Mouse (Mus musculus): ENCODE results near the gene Tbc1d2b. TPM values are rescaled to one million over a fixed set of nuclear protein-coding genes. Genes with fewer than 3 reads are reported as not detected.

The Tbc1d2b gene
- polyA plus RNA-seq, 1 experiment from 2014 or later, result 6.7 TPM

DNA sequence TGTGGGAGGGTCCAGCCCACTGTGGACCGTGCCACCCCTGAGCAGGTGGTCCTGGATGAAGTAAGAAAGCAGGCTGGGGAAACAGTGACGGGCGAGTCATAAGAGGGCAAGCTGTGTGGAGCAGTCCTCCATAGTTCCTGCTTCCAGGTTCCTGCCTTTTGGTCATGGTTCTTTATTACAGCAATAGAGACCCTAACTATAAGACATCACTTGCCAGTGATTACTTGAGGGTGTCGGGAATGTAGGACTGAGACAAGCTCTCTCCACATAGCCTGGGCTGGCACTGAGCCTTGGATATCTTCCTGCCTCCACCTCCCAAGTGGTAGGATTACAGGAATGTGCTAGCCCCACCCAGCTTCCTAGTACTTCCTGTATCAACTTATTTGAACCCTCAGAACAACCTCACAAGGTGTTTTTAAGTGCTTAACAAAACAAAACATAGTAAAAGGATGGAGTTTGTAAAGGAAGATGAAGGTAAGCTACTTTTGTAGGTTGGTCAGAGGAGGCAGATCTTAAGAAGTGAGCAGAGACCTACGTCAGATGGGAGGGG, 1.0 kb upstream of the Tbc1d2b start:
- no peak overlapping the region for H3K4me2 ChIP-seq
- H3K36me3 ChIP-seq (ENCODE audit: control insufficient read depth, insufficient read depth, low read length), result no peaks in the 10 kb centered on the region
- H3K4me1 ChIP-seq (ENCODE audit: control insufficient read depth, insufficient read depth, low read length), result peaks cover 10% of the 10 kb centered on the region; the same call in 1 of the 2 replicates
- H3K9ac ChIP-seq (ENCODE audit: low read depth, low read length), result no peak overlapping the region
- ATAC-seq (replicated peaks; ENCODE audit: insufficient number of reproducible peaks, low FRiP score, low TSS enrichment), result no peak
- WGBS (ENCODE audit: insufficient replicate concordance), result 64% methylated on average over 5 of the region's 5 CpGs
- H3K4me3 ChIP-seq (ENCODE audit: low read depth, low read length), result no peak overlapping the region
- H3K27me3 ChIP-seq (ENCODE audit: control insufficient read depth, insufficient read depth, low read length), result no peaks in the 10 kb centered on the region
- H3K27ac ChIP-seq (ENCODE audit: low read depth, low read length), result no peak overlapping the region
- H3K9me3 ChIP-seq (replicated peaks; ENCODE audit: control insufficient read depth, low read length), result no peaks in the 10 kb centered on the region

DNA sequence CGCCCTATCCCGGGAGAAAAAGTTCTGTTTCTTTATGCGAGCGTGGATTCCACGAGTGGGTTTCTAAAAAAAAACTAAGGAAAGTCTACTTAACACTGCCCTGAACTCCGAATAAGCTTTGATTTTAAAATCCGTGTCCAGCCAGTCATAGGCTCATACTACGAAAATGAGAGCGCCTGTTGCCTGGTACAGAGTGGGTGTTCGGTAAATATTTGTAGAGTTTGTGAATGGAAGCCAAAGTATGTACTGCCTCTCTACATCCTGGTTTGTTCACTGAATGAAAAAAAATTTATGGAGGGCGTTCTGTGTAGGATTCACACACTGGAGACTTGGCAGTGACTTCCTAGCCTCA, 316 bp upstream of the Tbc1d2b start:
- Histone ChIP-seq H3K9ac (ENCODE audit: low read depth, low read length) (peak overlapping the region; percentile 85; the same call in 1 of the 2 replicates), H3K36me3 (ENCODE audit: control insufficient read depth, insufficient read depth, low read length) (no peaks in the 10 kb centered on the region), H3K4me3 (ENCODE audit: low read depth, low read length) (peak overlapping the region; percentile 89), H3K9me3 (replicated peaks; ENCODE audit: control insufficient read depth, low read length) (no peaks in the 10 kb centered on the region), H3K4me1 (ENCODE audit: control insufficient read depth, insufficient read depth, low read length) (peaks cover 13% of the 10 kb centered on the region; the same call in 1 of the 2 replicates), H3K4me2 (peak overlapping the region; percentile 94), H3K27ac (ENCODE audit: low read depth, low read length) (no peak overlapping the region), H3K27me3 (ENCODE audit: control insufficient read depth, insufficient read depth, low read length) (no peaks in the 10 kb centered on the region)
- no peak for ATAC-seq (replicated peaks; ENCODE audit: insufficient number of reproducible peaks, low FRiP score, low TSS enrichment)
- WGBS (ENCODE audit: insufficient replicate concordance), result 17% methylated on average over 11 of the region's 11 CpGs

DNA sequence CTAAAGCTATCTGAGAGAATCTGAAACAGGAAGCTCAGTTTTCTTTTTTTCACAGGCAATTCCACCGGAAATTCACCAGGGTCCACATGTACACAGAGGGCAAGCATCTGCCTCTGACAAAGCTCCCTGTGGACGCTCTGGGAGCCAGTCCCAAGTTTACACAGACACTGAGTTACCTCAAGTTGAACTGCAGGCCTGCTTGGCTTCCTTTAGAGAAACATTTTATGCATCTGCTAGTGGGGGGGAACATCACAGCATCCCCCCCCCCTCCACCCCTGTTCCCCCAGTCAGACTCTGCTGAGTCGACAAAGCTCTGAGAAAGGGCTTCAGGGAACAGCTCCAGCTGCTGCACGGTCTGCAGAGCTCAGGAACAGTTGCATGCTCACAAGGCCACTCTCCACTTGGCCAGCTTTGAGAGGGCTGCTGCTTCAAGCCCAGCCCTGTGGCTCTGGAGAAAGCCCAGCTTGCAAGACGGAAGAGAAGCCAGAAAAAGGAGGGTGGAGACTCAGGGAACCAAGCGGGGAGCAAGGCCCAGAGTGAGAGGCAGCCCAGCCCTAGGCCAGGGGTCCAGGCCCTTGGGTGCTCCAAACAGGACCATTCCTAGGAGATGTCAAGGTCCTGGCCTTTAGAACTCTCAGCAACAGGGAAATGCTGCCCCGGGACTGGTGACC, 1.5 kb downstream of the Tbc1d2b start:
- Histone ChIP-seq H3K9me3 (replicated peaks; ENCODE audit: control insufficient read depth, low read length) (no peaks in the 10 kb centered on the region), H3K27ac (ENCODE audit: low read depth, low read length) (no peak overlapping the region), H3K36me3 (ENCODE audit: control insufficient read depth, insufficient read depth, low read length) (no peaks in the 10 kb centered on the region), H3K27me3 (ENCODE audit: control insufficient read depth, insufficient read depth, low read length) (no peaks in the 10 kb centered on the region), H3K4me1 (ENCODE audit: control insufficient read depth, insufficient read depth, low read length) (peaks cover 13% of the 10 kb centered on the region; the same call in 1 of the 2 replicates), H3K9ac (ENCODE audit: low read depth, low read length) (no peak overlapping the region; the same call in 1 of the 2 replicates), H3K4me2 (peak overlapping the region; percentile 94), H3K4me3 (ENCODE audit: low read depth, low read length) (peak overlapping the region; percentile 89)
- WGBS (ENCODE audit: insufficient replicate concordance), result 23% methylated on average over 7 of the region's 7 CpGs
- peak; percentile 20 for ATAC-seq (replicated peaks; ENCODE audit: insufficient number of reproducible peaks, low FRiP score, low TSS enrichment)

DNA sequence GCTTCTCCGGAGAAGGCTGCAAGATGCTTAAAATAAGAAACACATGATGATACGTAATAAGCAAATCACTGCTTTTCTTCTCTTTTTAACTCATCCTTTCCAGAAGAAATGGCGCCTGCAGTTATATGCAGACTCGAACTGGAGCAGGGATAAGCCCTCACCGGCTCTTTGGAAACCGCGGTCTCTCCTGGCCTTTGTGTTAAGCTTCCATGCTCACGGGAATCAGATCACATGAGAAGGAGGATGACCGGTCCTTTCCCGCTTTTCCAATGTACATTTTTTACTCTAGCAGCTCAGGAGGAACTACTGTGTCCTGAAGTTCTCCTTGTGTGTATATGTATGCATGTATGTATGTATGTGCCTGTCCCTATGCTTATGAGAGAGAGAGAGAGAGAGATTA, 3.7 kb downstream of the Tbc1d2b start:
- Histone ChIP-seq H3K4me3 (ENCODE audit: low read depth, low read length) (no peak overlapping the region), H3K27ac (ENCODE audit: low read depth, low read length) (no peak overlapping the region), H3K4me2 (no peak overlapping the region), H3K9ac (ENCODE audit: low read depth, low read length) (no peak overlapping the region), H3K36me3 (ENCODE audit: control insufficient read depth, insufficient read depth, low read length) (no peaks in the 10 kb centered on the region), H3K27me3 (ENCODE audit: control insufficient read depth, insufficient read depth, low read length) (no peaks in the 10 kb centered on the region), H3K4me1 (ENCODE audit: control insufficient read depth, insufficient read depth, low read length) (peaks cover 15% of the 10 kb centered on the region), H3K9me3 (replicated peaks; ENCODE audit: control insufficient read depth, low read length) (no peaks in the 10 kb centered on the region)
- ATAC-seq (replicated peaks; ENCODE audit: insufficient number of reproducible peaks, low FRiP score, low TSS enrichment), result no peak
- WGBS (ENCODE audit: insufficient replicate concordance), result 91% methylated on average over 10 of the region's 10 CpGs

DNA sequence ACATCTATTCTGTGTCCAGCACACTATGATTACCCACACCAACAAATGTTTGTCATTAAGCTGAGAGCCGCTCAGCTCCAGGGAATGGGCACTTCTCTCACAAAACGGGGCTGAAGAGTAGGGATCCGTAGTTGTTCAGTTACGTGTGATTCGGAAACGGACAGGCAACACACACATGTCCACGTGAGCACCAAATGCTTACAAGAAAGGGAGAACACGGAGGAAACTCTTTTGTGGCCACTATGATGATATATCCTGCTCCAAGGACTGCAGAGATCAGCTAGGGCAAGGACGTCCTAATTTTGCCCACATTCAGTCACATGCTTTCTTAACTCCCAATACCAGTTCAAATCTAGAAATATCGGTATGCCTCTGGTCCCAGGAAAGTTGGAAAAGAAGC, 4.5 kb downstream of the Tbc1d2b start:
- H3K36me3 ChIP-seq (ENCODE audit: control insufficient read depth, insufficient read depth, low read length), result no peaks in the 10 kb centered on the region
- no peak for ATAC-seq (replicated peaks; ENCODE audit: insufficient number of reproducible peaks, low FRiP score, low TSS enrichment)
- WGBS (ENCODE audit: insufficient replicate concordance), result 89% methylated on average over 10 of the region's 10 CpGs
- H3K4me2 ChIP-seq, result no peak overlapping the region
- no peak overlapping the region for H3K4me3 ChIP-seq (ENCODE audit: low read depth, low read length)
- no peak overlapping the region for H3K27ac ChIP-seq (ENCODE audit: low read depth, low read length)
- peaks cover 21% of the 10 kb centered on the region for H3K4me1 ChIP-seq (ENCODE audit: control insufficient read depth, insufficient read depth, low read length)
- no peaks in the 10 kb centered on the region for H3K27me3 ChIP-seq (ENCODE audit: control insufficient read depth, insufficient read depth, low read length)
- no peak overlapping the region for H3K9ac ChIP-seq (ENCODE audit: low read depth, low read length)
- no peaks in the 10 kb centered on the region for H3K9me3 ChIP-seq (replicated peaks; ENCODE audit: control insufficient read depth, low read length)

DNA sequence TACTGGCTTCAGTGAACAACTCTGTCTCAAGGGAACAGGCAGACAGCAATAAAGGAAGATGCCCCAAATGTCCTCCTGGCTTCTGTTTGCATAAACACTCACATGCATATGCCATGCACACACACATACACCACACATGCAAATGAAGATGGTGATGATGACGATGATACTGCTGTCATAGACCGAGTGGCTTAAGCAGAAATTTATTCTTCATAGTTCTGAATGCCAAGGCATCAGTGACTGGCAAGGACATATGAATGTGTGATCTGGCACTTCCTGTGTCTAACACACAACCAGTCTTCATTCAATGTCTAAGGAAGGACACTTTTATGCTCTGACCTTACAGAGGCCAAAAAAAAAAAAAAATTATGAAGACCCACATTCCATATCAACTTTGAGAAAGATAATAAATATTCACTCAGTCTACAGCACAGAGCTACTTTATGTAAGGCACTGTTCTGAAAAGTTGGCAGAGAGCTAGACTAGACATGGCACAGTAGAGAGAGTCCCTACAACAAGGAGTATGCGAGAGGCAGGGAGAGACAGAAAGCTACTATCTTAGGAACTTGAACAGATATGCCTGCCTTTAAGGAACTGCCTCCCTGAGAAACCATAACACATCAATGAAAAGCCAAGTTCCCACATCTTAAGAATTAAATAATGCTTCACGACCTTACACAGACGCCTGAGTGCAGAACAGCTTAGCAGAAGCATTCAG, 5.1 kb downstream of the Tbc1d2b start:
- Histone ChIP-seq H3K27ac (ENCODE audit: low read depth, low read length) (no peak overlapping the region), H3K9ac (ENCODE audit: low read depth, low read length) (no peak overlapping the region), H3K9me3 (replicated peaks; ENCODE audit: control insufficient read depth, low read length) (no peaks in the 10 kb centered on the region), H3K36me3 (ENCODE audit: control insufficient read depth, insufficient read depth, low read length) (no peaks in the 10 kb centered on the region), H3K4me3 (ENCODE audit: low read depth, low read length) (no peak overlapping the region), H3K27me3 (ENCODE audit: control insufficient read depth, insufficient read depth, low read length) (no peaks in the 10 kb centered on the region), H3K4me1 (ENCODE audit: control insufficient read depth, insufficient read depth, low read length) (peaks cover 27% of the 10 kb centered on the region), H3K4me2 (no peak overlapping the region)
- 88% methylated on average over 5 of the region's 5 CpGs for WGBS (ENCODE audit: insufficient replicate concordance)
- ATAC-seq (replicated peaks; ENCODE audit: insufficient number of reproducible peaks, low FRiP score, low TSS enrichment), result no peak

DNA sequence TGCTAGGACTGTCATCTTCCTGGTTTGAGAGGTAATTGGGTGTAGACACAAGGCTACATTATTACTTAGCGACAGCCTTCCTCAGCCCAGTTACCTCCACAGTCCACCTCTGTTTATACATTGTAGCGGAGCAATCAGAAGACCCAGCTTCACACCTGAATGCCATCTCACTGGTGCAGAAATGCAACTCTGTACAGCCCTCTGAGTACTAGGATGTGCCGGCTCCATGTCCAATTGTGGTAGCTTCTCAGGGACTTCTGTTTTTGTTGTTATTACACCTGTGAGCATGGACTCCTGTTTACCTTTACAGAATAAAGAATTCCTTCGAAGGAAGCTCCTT, 7.3 kb downstream of the Tbc1d2b start:
- ATAC-seq (replicated peaks; ENCODE audit: insufficient number of reproducible peaks, low FRiP score, low TSS enrichment), result no peak
- no peaks in the 10 kb centered on the region for H3K9me3 ChIP-seq (replicated peaks; ENCODE audit: control insufficient read depth, low read length)
- H3K4me3 ChIP-seq (ENCODE audit: low read depth, low read length), result no peak overlapping the region
- no peaks in the 10 kb centered on the region for H3K36me3 ChIP-seq (ENCODE audit: control insufficient read depth, insufficient read depth, low read length)
- no peak overlapping the region for H3K9ac ChIP-seq (ENCODE audit: low read depth, low read length)
- H3K4me1 ChIP-seq (ENCODE audit: control insufficient read depth, insufficient read depth, low read length), result peaks cover 30% of the 10 kb centered on the region
- no peaks in the 10 kb centered on the region for H3K27me3 ChIP-seq (ENCODE audit: control insufficient read depth, insufficient read depth, low read length)
- WGBS (ENCODE audit: insufficient replicate concordance), result 87% methylated on average over 4 of the region's 4 CpGs
- no peak overlapping the region for H3K27ac ChIP-seq (ENCODE audit: low read depth, low read length)
- no peak overlapping the region for H3K4me2 ChIP-seq

DNA sequence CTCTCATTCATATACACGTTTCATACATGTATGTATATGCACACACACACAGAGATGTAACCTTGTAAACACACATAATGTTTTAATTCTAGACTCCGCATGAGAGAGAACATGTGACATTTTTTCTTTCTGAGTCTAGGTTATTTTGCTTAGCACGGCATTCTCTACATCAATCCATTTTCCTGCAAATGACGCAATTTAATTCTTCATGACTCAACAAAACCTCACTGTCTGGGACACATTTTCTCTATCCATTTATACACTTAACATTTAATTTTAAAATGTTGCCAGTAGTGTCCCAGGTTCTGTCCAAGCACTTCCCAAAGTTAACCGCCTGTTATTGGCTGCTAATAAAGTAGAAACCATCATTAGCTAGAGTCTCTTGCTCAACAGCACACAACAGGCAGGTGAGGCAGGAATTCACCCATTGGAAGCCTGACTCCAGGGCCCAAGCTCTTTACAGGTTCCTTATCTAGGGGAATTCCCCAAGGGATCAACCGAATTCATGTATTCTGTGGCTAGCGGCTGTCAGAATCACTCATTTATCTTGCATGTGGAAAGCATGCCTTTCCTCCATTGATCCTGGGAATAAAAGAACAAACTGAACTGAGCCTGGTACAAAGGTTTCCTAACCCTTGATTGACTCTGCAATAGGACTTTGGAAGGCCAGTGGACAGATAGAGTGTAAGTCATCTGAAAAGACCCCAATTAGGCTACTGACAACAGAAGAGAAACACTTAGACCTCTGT, 7.8 kb downstream of the Tbc1d2b start:
- Histone ChIP-seq H3K4me3 (ENCODE audit: low read depth, low read length) (no peak overlapping the region), H3K4me2 (no peak overlapping the region), H3K4me1 (ENCODE audit: control insufficient read depth, insufficient read depth, low read length) (peaks cover 36% of the 10 kb centered on the region), H3K27me3 (ENCODE audit: control insufficient read depth, insufficient read depth, low read length) (no peaks in the 10 kb centered on the region), H3K36me3 (ENCODE audit: control insufficient read depth, insufficient read depth, low read length) (no peaks in the 10 kb centered on the region), H3K9ac (ENCODE audit: low read depth, low read length) (no peak overlapping the region), H3K9me3 (replicated peaks; ENCODE audit: control insufficient read depth, low read length) (no peaks in the 10 kb centered on the region), H3K27ac (ENCODE audit: low read depth, low read length) (no peak overlapping the region)
- no peak for ATAC-seq (replicated peaks; ENCODE audit: insufficient number of reproducible peaks, low FRiP score, low TSS enrichment)
- 73% methylated on average over 7 of the region's 7 CpGs for WGBS (ENCODE audit: insufficient replicate concordance)
